Mouse (Mus musculus) frontal cortex, postnatal 36 days (tissue): ENCODE measurements at regions not wholly inside any gene's neighbourhood (a gene's known extent, or its start where the extent isn't known, plus 50 kb on each side); places are given as distances from the start of the nearest gene placed in this dataset.

Source experiments
- DNase-seq, 2 experiments: peaks; one replicate each; pipeline ENCODE4 v3.0.0; 2022; ENCODE audit warnings: low spot score in 2 of 2

- DNase-seq = peak; percentile 9 to 23
These were observed 97.0 kb upstream of the Fshr start for GRCm38 (mm10) chr17:89297277-89298002.

- DNase-seq = no peak
These were observed 80.8 kb upstream of the Fshr start for GRCm38 (mm10) chr17:89281321-89281720.

GRCm38 (mm10) chr17:89272141-89272540, 71.7 kb upstream of the Fshr start:
- no peak for DNase-seq

- no peak for DNase-seq
These were observed 55.2 kb upstream of the Fshr start for GRCm38 (mm10) chr17:89255687-89256086.

- no peak for DNase-seq
These were observed 50.3 kb upstream of the Fshr start for GRCm38 (mm10) chr17:89250811-89251210.
